Mouse (Mus musculus) left cerebral cortex, adult 18-20 months (tissue): Measurements from ENCODE around the gene Mup16. TPM values are rescaled to one million over a fixed set of nuclear protein-coding genes. Genes with fewer than 3 reads are reported as not detected.
"Not testable (repeated sequence)": the region's sequence is repeated elsewhere in the genome, so short reads cannot be mapped to it uniquely, and the experiment has no call there.

Experiments
- DNase-seq, 2 experiments: peaks; one replicate each; pipeline ENCODE4 v3.0.0; 2021 to 2022; ENCODE audit warnings: low spot score in 2 of 2, mixed read lengths in 1 of 2
- long read RNA-seq, 2 experiments: library from polyadenylated mRNA; stranded (forward); transcript quantifications; one replicate each; pipeline ENCODE4 v2.0.0; 2021
- total RNA-seq, 2 experiments: library from RNA; stranded (reverse); gene quantifications; 2 replicates each; pipeline ENCODE4 v1.2.3; 2021

Mup16 gene
- not detected for total RNA-seq
- long read RNA-seq, experiment 1, result 0 reads
- long read RNA-seq, experiment 2, result 0 reads

- not testable (repeated sequence) for DNase-seq
These were observed at the start of gene Mup16 for GRCm38 (mm10) chr4:61519431-61519830. Mup16 (minus strand) TSS chr4:61519531.

DNA sequence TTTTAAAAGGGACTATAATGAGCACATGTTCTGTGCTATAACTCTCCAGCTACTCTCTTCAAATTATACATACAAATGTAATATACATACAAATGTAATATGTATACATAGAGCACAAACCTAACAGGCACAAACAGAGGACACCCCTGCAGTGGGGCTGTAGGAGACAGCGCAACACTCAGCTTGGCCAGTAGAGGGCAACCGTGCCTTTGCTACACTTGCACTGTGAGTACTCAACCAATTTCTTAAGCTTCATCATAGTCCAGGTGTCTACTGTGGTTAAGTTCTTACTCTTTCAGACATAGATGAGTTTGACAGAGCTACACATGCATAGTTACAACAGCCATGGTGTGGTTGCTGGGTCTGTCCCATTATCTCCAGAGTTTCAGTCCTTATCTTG is 36.6 kb upstream of the Mup16 start:
- DNase-seq, result peak; percentile 33 to 35

Other genes with a start within 250 kb of the Mup16 start
- not detected for gene Mup14, start 215.5 kb downstream of the Mup16 start, total RNA-seq
- not detected for gene Mup15, start 79.8 kb downstream of the Mup16 start, total RNA-seq
- not detected for gene Mup17, start 76.3 kb upstream of the Mup16 start, total RNA-seq
- not detected for gene Mup18, start 154.6 kb upstream of the Mup16 start, total RNA-seq